Mouse (Mus musculus): Measurements from ENCODE around the gene Ppif. TPM values are rescaled to one million over a fixed set of nuclear protein-coding genes. Genes with fewer than 3 reads are reported as not detected.

Gene Ppif
- total and polyA plus RNA-seq, 3 experiments: 29.1 to 106 (median 52.9) TPM

DNA sequence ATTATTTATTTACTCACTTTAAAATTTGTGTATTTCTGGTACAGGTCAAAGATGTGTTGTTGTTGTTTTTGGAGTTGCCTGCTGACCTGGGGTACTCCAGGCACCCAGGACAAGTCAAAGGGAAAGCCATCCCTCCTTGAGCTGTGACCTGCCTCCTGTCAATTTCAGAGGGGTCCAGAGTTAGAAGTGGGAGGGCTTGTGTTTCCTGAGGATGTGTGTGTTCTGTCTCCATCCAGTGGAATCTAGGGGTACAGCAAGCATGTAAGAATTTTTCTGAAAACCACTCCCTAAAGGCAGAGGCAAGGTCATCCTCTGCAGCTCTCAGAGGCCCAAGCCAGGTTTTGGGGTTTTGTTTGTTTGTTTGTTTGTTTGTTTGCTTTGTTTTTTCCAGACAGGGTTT, 8.0 kb downstream of the Ppif start:
- H3K79me2 ChIP-seq (replicated peaks; ENCODE audit: control insufficient read depth, extremely low read depth, insufficient read depth, poor library complexity, severe bottlenecking): no peaks in the 10 kb centered on the region
- H3K4me1 ChIP-seq (ENCODE audit: control insufficient read depth in 1 of 2, insufficient read depth in 2 of 2): no peaks in the 10 kb centered on the region
- H3K36me3 ChIP-seq (replicated peaks in 1 of 2; ENCODE audit: control insufficient read depth in 1 of 2, insufficient read depth in 1 of 2, low read length in 1 of 2): peaks cover 26 to 44% of the 10 kb centered on the region in 2 experiments
- in situ Hi-C loops (cut with MboI; ENCODE audit: low pct_ligation_motif_present, low pct_unique_long_range_greater_than_20kb, low sequenced_read_pairs): no loop called here
- TF ChIP-seq SMC3 (IDR thresholded peaks at IDR 0.05; ENCODE audit: low read depth, low read length) (peak; percentile 65), CTCF (conservative IDR thresholded peaks at IDR 0.05 in 1 of 2, IDR thresholded peaks at IDR 0.05 in 1 of 2; ENCODE audit: low read depth in 2 of 2, low read length in 2 of 2) (peak in 1 of 2 experiments; percentile 78; a peak in 3 of 4 replicates), IRF4 (IDR thresholded peaks at IDR 0.05; ENCODE audit: low read depth, low read length) (no peak), MEF2A (IDR thresholded peaks at IDR 0.05; ENCODE audit: borderline replicate concordance, low read depth, low read length) (no peak), TCF12 (IDR thresholded peaks at IDR 0.05; ENCODE audit: low read depth, low read length) (no peak), RCOR1 (conservative IDR thresholded peaks at IDR 0.05; ENCODE audit: low read depth, low read length) (no peak), NRF1 (IDR thresholded peaks at IDR 0.05; ENCODE audit: low read depth, low read length) (no peak), RAD21 (IDR thresholded peaks at IDR 0.05; ENCODE audit: low read depth, low read length) (peak; percentile 83), SIN3A (IDR thresholded peaks at IDR 0.05; ENCODE audit: low read length) (no peak), NELFE (IDR thresholded peaks at IDR 0.05; ENCODE audit: low read depth, low read length) (no peak), MAFK (IDR thresholded peaks at IDR 0.05; ENCODE audit: insufficient replicate concordance, low read length) (no peak), CHD2 (IDR thresholded peaks at IDR 0.05; ENCODE audit: low read length) (no peak), BHLHE40 (IDR thresholded peaks at IDR 0.05; ENCODE audit: low read depth, low read length) (no peak), EP300 (IDR thresholded peaks at IDR 0.05; ENCODE audit: low read length) (no peak), USF1 (IDR thresholded peaks at IDR 0.05; ENCODE audit: low read depth, low read length) (no peak), ELF1 (IDR thresholded peaks at IDR 0.05; ENCODE audit: low read depth, low read length) (no peak), ZNF384 (IDR thresholded peaks at IDR 0.05; ENCODE audit: low read depth, low read length) (no peak)
- dilution Hi-C loops (cut with MboI; ENCODE audit: extremely low pct_ligation_motif_present, extremely low pct_unique_long_range_greater_than_20kb, low sequenced_read_pairs): no loop called here
- H3K9me3 ChIP-seq (replicated peaks; ENCODE audit: low read length): no peaks in the 10 kb centered on the region
- no peak overlapping the region for H3K4me3 ChIP-seq (replicated peaks in 1 of 3; ENCODE audit: low read depth in 2 of 3, low read length in 2 of 3, poor library complexity in 1 of 3)
- peak; percentile 53 for DNase-seq (ENCODE audit: extremely low read depth)
- no peak overlapping the region for H3K27ac ChIP-seq (ENCODE audit: insufficient read depth, low read depth)
- no peak overlapping the region for H3K9ac ChIP-seq (ENCODE audit: insufficient read depth, low read depth)
- no peaks in the 10 kb centered on the region for H3K27me3 ChIP-seq (replicated peaks)
- no peak overlapping the region for H3K4me2 ChIP-seq (ENCODE audit: insufficient read depth, low read depth, poor library complexity, severe bottlenecking)

DNA sequence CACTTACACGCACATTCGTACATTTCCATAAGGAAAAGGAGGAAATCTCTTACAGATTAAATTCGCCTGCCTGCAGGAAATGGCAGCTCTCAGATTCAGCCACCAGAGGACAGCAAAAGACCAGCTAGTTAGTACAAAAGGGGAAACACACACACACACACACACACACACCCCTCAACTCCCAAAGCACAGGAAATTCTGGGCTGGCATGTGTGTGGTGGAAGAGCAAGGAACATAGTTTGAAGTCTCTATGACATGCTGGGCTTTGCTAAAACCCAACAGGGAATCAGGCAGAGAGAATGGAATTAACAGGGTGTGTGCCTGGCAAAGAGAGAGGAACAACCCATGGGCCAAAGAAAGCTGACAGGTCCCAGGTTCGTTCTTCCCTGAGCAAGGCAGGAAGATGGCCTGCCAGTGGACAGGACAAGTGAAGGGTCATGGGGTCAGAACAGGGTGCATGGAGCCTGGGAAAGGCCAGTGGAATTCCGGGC, 13.8 kb downstream of the Ppif start:
- no peak overlapping the region for H3K4me3 ChIP-seq (replicated peaks in 1 of 3; ENCODE audit: low read depth in 2 of 3, low read length in 2 of 3, poor library complexity in 1 of 3)
- in situ Hi-C loops (cut with MboI; ENCODE audit: low pct_ligation_motif_present, low pct_unique_long_range_greater_than_20kb, low sequenced_read_pairs): no loop called here
- no peak overlapping the region for H3K9ac ChIP-seq (ENCODE audit: insufficient read depth, low read depth)
- H3K79me2 ChIP-seq (replicated peaks; ENCODE audit: control insufficient read depth, extremely low read depth, insufficient read depth, poor library complexity, severe bottlenecking): no peaks in the 10 kb centered on the region
- dilution Hi-C loops (cut with MboI; ENCODE audit: extremely low pct_ligation_motif_present, extremely low pct_unique_long_range_greater_than_20kb, low sequenced_read_pairs): no loop called here
- H3K27me3 ChIP-seq (replicated peaks): no peaks in the 10 kb centered on the region
- H3K9me3 ChIP-seq (replicated peaks; ENCODE audit: low read length): no peaks in the 10 kb centered on the region
- peaks cover 0 to 22% of the 10 kb centered on the region in 2 experiments; a peak in 2 of 4 replicates for H3K4me1 ChIP-seq (ENCODE audit: control insufficient read depth in 1 of 2, insufficient read depth in 2 of 2)
- H3K36me3 ChIP-seq (replicated peaks in 1 of 2; ENCODE audit: control insufficient read depth in 1 of 2, insufficient read depth in 1 of 2, low read length in 1 of 2): no peaks in the 10 kb centered on the region
- TF ChIP-seq BHLHE40 (IDR thresholded peaks at IDR 0.05; ENCODE audit: low read depth, low read length) (no peak), CTCF (conservative IDR thresholded peaks at IDR 0.05 in 1 of 2, IDR thresholded peaks at IDR 0.05 in 1 of 2; ENCODE audit: low read depth in 2 of 2, low read length in 2 of 2) (peak; percentile 81 to 96), SMC3 (IDR thresholded peaks at IDR 0.05; ENCODE audit: low read depth, low read length) (peak; percentile 69), RAD21 (IDR thresholded peaks at IDR 0.05; ENCODE audit: low read depth, low read length) (peak; percentile 85)
- H3K4me2 ChIP-seq (ENCODE audit: insufficient read depth, low read depth, poor library complexity, severe bottlenecking): no peak overlapping the region
- peak; percentile 46 for DNase-seq (ENCODE audit: extremely low read depth)
- H3K27ac ChIP-seq (ENCODE audit: insufficient read depth, low read depth): no peak overlapping the region
